Mouse (Mus musculus) adrenal gland, postnatal 36 days (tissue): ENCODE measurements around the gene Usp35. TPM values are rescaled to one million over a fixed set of nuclear protein-coding genes. Genes with fewer than 3 reads are reported as not detected.
A peak's percentile ranks its signal among the peaks of the same experiment; 100 is the strongest.

Experiments
- DNase-seq, 2 experiments: peaks; one replicate each; pipeline ENCODE4 v3.0.0; 2021; ENCODE audit warnings: mixed read lengths in 1 of 2
- long read RNA-seq, 2 experiments: library from polyadenylated mRNA; stranded (forward); transcript quantifications; one replicate each; pipeline ENCODE4 v2.0.0; 2021; ENCODE audit warnings: borderline sequencing depth in 2 of 2
- total RNA-seq, 2 experiments: library from RNA; stranded (reverse); gene quantifications; 2 replicates each; pipeline ENCODE4 v1.2.3; 2021

Usp35 gene
- total RNA-seq: 1 to 10 TPM; 4.9 to 8.7 TPM
- long read RNA-seq, experiment 1, full-length matches to known transcripts: 2 of 5 reads
- long read RNA-seq, experiment 1, partial matches to known transcripts: 1 of 5 reads
- long read RNA-seq, experiment 1, other reads (novel, unspliced or antisense): 2 of 5 reads
- long read RNA-seq, experiment 2, partial matches to known transcripts: 0 of 5 reads
- long read RNA-seq, experiment 2, other reads (novel, unspliced or antisense): 5 of 5 reads

DNA sequence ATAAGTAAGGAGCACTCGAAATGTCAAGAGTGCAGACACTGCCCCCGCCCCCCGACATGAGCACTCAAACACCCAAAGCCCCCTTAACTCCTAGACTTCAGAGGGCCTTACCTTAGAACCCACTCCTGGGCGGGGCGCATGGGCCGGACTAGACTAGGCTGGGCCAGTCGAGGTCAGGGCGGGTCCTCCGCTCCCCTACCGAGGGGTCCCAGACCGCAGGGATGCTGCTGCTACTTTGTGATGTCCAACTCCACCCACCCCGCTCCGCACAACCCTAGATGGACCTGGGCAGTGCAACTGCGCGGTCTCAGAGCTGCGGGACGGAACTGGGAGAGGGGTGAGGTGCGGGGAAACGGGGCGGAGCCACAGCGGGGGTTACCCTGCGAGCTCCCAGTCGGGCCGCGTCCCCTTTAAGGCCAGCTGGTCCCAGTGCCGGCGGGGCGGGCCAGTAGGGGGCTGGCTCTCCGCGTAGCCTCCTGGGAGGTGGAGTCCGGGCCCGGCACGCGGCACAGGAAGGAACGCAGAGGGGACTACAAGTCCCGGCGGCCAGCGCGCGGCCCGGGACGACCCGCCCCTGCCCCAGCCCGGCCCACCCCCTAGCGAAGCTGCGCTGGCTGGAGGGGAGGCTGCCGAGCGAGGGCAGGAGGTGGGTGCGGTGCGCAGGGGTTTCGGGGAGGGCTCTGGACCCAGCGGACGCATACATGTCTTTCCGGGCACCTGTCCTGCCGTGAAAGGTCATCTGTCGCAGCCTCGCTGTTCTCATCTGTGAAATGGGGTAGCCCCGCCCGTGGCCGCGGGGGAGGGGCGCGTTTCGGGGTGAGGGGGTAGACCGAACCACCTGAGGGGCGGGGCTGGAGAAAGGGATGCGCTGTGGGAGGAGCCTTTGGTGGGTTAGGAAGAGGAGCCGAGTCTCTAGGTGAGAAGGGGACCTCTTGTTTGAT, at the start of gene Usp35, which contains the start of gene Kctd21:
TSS of gene Usp35 (minus strand) at position 295 of the 941 bp plus-strand sequence.
TSS of gene Kctd21 (plus strand) at position 602 of the 941 bp plus-strand sequence.
- peak; percentile 97 to 98 for DNase-seq

DNA sequence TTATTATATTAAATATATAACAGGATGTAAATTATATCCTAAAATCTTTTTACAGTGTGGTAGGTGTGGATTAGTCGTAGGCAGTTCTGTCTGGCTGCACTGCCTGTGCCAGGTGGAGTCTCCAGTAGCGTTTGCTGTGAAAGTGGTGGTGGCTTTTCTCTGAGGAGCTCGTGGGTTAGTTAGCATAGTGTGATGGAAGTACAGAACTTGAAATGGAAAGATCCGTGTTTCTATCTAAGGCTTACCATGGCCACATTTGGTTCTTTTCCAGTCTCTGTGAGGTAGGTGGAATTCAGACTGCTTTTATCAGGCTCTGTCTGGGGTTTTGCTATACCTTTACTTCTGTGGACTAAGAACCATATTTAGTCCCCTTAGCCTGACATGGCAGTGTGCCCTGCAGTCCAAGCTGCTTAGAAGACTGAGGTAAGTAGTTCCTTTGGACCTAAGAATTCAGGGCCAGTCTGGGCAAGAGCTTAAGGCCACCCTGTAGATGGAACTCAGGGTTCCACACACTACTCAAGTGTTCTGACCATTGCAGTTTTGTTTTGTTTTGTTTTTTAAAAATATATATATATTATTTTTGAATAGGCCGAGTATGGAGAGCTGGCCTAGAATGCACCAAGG, 48.8 kb upstream of the Usp35 start:
- no peak for DNase-seq

DNA sequence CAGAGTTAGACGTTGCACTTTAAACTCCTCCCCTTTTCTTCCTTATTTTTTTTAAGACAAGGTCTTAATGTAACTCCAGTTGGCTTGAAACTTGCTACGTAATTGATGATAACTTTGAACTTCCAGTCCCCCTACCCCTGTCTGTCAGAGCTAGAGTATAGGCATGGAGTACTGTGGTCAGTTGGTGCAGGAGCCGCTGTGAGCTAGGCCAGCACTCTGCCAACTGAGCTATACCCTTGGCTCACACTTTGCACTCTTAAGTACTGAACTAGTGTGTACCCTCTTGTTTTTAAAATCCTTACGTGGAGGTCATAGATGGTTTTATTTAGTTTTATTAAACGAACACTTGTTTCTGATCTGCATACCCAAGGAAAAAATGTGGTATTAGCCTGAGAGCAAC, 47.5 kb upstream of the Usp35 start:
- no peak for DNase-seq

DNA sequence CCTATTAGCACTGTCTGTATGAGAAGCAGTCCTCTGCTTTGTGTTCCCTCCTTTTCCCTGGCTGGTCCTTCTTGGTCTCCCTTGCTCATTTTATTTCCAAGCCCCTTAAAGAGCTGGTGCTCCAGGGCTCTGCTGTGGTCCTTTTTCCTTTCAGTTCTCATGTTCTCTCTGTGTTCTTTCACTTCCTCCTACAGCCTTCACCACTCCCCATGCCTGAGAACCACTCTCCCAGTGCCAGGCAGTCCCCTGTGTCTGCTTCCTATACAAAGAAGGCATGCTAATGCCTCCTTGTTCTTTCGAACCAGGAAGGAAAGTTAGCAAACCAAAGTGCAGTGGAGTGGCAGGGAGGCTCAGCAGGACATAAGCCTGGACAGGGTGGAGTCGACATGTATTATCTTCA, 44.1 kb upstream of the Usp35 start:
- DNase-seq: no peak

DNA sequence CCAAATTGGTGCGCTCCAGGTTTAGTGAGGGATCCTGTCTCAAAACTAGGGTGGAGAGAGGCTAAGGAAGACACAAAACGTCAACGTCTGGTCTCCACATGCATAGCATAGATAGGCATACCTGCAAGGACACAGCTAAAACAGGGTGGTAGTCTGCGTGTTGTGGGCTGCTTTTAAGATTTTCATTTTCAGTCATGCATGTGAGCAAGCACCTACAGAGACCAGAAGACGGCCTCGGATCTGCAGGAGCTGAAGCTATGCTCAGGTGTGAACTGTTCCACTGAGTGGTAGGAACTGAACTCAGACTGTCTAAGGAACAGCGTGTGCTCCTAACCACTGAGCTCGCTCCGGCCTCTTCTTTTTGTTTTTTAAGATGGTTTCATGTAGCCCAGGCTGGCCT, 43.3 kb upstream of the Usp35 start:
- DNase-seq: no peak

- no peak for DNase-seq
These were observed 34.1 kb upstream of the Usp35 start for GRCm38 (mm10) chr7:97365887-97366286.

DNA sequence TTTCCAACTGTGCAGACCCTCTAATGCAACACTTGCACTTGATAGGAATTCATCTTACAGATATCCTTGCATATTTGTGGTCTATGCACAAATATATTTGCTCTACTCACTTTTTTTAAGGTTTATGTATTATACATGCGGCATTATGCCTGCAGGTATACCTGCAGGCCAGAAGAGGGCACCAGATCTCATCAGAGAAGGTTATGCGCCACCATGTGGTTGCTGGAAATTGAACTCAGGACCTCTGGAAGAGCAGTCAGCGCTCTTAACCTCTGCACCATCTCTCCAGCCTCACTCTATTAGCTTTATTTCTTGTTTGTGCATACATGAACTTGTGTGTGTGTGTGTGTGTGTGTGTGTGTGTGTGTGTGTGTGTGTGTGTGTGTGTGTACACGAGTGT, 29.6 kb upstream of the Usp35 start:
- peak in 1 of 2 experiments; percentile 38 for DNase-seq

DNA sequence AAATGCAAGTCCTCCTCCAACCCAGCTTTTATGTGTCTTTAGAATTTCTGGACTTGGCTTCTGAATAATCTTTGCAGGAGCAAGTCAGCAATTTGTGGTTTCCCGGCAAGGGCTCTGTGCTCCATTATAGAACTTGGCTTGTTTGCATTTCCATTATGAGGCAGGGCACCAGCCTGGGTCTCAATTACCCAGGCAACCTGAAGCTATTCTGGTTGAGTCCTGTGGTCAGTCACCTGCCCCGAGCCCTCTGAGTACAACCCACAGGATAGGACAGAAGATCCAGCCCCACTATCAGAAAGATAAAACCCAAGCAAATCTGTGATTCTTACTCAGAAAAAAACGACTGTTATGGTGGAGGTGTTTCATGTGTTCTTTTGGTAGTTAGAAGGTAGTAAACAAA, 29.1 kb upstream of the Usp35 start:
- no peak for DNase-seq

DNA sequence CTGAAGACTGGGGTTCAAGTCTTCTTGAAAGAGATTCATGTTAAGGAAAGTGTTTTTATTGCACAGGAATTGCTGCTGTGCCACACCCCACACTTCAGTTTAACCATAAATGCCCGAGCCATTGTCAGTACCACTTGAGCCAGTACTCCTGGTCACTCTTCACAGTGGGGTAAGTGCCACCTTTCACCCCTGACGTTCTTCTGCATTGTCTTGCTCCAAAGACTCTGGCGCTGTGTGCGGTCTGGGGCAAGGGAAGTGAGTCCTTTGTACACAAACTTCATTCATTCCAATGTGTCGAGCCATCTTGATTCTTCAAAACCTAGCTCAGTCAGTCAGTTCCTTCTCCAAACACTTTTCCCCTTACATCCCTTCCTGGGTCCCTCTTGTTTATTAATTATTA, 28.3 kb upstream of the Usp35 start:
- no peak for DNase-seq

DNA sequence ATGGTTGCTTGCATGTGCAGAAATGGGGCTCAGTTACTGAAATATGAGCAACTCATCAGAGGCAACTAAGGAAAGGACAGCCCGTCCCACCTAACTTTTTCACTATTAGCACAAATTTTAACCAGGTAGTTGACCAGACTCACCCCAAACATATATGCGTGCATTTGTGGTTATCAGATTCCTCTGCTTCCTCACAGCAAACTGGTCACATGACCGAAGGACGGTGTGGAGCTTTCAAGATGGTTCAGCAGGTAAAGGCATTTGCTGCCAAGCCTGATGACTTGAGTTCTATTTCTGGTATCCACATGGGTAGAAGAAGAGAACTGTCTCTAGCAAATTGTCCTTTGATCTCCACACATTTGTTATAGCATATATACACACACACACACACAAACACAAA, 26.5 kb upstream of the Usp35 start:
- DNase-seq: no peak

DNA sequence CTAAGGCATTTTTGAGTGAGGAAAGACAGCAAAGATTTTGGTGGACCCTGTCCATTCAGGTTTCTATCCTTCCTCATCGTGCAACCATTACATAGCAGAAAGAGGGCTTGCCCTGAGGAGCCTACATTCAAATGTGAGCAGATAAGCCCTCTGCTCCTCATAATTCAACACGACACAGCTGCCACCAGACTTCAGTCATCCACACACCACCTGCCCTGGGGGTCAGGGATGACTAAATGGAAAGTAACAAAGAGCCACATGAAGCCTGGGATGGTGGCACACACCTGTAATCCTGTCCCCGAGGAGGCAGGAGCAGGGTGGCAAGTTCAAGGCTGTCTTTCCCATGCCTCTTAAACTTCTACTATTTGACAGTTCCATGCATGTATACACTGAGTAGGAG, 26.0 kb upstream of the Usp35 start:
- no peak for DNase-seq

- DNase-seq: peak in 1 of 2 experiments; percentile 36
These were observed 25.1 kb upstream of the Usp35 start for GRCm38 (mm10) chr7:97356875-97357276.

- DNase-seq: no peak
These were observed 24.4 kb upstream of the Usp35 start for GRCm38 (mm10) chr7:97356253-97356652.

DNA sequence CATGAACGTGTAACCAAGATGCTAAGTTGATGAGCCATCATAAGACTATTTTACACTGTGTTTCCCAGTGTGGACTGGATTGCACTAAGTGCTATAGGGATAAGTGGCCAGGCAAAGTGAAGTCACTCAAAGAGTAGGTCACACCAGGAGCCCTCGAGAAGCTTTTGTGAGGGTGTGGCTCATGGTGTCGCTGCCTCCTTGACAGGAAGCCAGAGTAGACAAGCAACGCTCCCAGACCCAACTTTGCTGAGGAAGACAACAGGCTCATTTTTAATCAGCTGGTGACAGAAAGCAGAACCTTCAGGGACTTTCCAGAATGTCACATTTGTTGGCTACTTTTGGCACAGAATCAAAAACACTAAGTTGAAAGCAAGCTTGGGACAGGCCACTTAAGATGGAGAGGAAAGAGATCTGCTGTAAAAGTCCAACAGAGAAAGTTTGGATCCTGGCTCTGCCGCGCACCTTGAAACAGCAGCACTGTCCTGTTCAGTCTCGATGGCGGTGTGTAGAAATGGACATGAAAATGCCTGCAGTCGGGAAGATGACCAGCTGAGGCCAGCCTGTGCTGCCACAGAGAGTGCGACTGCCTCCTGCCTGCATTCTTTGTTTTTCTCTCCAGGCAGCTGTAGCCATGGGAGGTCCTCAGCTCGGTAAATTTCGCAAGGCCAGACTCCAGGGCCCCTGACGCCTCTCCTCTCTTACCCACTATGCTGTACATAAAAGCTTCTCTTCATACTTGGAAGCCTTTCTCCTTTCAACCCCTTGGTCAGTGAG, 23.4 kb upstream of the Usp35 start:
- DNase-seq: no peak

GRCm38 (mm10) chr7:97353356-97353755, 21.5 kb upstream of the Usp35 start:
- no peak for DNase-seq

DNA sequence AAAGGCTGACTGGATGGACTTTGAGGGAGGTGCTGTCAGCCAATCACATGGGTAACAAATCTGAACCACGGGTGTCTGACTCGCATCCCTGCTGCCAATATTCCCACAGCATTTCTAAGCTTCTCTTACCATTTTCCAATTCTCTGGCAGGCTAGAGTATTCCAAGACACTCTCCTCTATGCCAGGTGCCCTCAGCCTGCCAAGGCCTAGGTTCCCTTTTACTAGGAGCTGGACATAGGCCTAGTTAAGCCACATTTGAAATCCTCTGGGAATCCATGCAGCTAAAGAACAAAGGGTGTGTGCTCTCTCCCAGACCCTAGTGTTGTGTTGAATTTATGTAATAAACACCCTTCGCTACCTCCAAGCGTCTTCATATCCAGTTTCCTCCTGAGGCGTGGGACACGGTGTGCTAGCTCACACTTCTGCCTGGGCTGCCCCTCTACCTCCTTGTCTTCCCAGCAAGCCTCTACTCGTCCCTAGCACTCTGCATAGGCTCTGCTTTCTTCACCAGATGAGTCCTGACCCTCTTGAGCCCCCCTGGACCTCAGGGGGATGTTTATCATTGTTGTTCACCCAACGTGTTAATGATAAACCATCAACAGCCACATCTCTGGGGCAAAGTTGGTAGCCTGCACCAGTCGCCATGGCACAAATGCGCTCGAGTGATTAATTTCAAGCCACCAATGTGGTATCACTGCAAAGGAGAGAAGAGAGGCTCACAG, 20.1 kb upstream of the Usp35 start:
- DNase-seq: no peak

- no peak for DNase-seq
These were observed 19.1 kb upstream of the Usp35 start for GRCm38 (mm10) chr7:97350891-97351290.

DNA sequence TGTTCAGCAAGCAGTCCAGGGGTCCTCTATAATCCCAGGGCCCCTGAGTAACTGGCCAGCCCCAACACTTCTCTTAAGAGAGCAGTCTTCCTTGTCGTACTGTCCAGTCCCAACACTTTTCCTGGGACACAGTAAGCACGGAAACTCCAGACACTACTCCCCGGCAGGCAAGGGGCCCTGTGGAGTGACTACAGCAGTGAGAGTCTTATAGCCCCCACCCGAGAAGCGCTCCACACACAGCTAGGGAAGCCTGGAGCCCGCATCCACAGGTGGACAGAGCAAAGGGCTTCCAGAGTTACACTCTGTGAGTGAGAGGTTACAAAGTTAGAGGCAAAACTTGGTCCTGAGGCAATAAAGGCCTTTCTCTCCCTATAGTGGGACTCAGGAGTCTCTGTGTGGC, 17.6 kb upstream of the Usp35 start:
- DNase-seq: no peak

DNA sequence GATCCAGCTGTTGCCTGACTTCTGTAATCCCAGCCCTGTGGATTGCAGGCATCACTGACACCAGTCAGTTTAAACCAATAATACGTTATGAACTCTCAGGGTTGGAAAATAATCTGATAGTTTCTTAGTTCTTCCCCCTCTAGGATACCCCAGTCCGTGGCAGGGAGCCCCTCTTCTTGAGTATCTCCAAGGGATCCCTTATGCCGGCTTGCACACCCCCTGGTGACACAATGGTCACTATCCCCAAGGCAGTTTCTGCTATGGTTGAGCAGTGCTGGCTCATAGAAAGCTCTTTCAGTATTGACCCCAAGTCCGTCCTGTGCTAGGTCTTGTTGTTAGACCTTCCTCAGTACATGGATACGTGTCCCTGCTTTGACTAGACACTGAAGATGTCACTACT, 17.0 kb upstream of the Usp35 start:
- DNase-seq: no peak

DNA sequence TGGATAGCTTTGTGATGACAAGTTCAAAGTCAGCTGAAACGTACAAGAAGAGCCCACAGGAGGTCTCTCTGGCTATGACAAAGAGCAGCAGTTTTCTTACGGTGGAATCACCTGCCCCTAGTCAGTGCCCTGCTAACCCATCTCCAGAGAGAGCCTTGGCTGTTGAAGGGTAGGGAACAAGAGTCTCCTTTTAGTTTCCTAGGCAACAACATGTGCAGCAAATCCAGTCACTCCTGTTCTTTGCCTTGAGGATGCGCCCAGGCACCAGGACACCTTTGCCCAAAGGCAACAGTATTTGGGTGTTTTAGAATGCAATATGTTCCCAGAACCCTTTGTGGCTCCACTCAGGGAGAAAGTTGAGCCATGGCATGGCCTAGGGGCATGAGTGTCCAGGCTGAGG, 16.5 kb upstream of the Usp35 start:
- no peak for DNase-seq

DNA sequence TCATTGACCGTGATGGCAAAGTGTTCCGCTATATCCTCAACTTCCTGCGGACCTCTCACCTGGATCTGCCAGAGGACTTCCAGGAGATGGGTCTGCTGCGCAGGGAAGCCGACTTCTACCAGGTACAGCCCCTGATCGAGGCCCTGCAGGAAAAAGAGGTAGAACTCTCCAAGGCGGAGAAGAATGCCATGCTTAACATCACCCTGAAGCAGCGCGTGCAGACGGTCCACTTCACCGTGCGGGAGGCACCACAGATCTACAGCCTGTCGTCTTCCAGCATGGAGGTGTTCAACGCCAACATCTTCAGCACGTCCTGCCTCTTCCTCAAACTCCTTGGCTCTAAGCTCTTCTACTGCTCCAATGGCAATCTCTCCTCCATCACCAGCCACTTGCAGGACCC, 15.6 kb upstream of the Usp35 start:
- DNase-seq: no peak

DNA sequence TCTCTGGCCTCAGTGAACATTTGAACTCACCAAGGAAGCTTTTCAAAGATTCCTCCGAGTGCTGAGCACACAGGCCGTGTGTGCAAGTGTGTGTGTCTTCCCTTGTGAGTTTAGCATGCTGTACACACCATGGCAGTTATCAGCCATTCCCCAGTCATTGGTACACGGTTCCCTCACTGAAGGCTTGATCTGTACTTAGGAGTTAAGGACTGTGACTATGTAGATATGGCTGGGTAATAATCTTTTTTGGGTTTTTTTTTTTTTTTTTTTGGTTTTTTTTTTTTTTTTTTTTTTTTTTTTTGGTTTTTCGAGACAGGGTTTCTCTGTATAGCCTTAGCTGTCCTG, 15.0 kb upstream of the Usp35 start:
- no peak for DNase-seq
